Mouse (Mus musculus) CD4-positive, CD25-positive, alpha-beta regulatory T cell, adult 2 months (primary cell): Measurements from ENCODE around the gene Vav2.

Experiments
- DNase-seq: peaks from one replicate; pipeline ENCODE4 v3.0.0-alpha.2; 2012; ENCODE audit warnings: low read depth, low spot score

Gene Vav2

DNA sequence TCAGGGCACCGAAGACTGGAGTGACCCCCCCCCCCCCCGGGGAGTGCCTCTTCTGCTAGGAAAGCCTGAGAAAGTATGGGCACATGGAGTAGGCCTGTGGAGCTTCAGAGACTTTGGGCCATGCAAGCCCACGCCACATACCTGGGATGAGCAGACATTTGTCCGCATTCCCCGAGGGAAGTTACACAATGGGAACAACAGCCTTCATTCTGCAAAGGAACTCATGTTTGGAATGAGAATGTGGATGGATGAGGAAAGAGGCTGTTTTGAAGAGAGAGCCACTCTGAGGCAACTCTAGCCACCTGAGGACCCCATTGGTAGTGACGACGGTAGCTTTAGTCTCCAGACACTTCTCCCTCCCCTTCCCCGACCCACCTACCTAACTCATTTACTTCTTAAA is 106.0 kb downstream of the Vav2 start:
- no peak for DNase-seq

DNA sequence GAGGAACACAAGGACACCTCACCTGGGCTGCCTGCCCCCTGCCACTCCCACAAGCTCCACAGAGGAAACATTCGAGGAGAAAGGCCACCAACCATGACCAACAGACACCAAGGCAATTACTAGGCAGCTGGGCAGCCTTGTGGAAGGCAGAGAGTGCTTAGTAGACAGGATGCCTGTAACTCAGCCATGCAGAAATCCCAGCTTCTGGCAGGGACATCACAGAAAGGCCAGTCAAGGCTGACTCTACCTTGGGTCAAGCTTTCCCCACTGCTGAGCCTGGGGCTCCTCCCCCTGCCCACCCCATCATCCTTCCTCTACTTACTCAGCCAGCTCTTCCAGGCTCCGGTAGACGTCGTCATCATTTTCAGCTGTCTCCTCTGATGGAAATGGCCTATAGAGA is 108.2 kb downstream of the Vav2 start:
- DNase-seq, result no peak

- no peak for DNase-seq
Observed at GRCm38 (mm10) chr2:27318197-27318596, 108.6 kb downstream of the Vav2 start.

DNA sequence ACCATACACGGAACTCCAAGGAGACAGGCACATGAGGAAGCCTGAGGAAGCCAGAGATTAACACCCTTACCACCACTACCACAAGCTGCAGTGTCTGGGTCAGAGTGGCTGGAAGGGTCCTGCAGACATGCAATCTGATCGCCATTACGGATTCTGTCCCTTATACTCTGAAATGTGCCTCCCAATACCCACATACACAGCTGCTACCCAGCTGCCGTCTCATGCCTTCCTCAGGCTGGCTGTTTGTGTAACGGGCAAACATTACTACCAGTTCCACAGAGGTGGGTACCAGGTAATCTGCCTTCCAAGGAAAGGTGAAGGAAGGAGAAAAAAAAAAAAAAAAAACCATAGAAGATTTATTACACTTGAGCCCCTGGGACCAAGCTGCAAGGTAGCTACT is 110.7 kb downstream of the Vav2 start:
- no peak for DNase-seq

DNA sequence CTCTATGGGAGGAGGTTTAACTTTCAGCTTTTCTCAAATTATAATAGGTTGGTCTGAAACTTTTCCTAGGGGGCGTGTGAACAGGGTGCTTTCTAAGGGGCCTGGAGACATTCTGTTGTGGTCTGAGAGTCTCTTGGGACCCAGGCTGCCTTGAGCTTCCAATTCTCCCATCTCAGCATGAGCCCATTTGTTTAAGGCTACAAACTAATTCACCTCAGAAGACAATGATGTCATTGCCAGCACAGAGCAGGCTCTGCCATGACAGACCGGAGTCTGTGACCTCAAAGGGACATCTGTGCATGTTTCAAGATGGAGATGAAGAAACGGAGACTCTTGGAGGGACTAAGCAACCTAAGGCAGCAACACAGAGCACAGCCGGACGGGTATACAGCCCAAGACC is 112.6 kb downstream of the Vav2 start:
- no peak for DNase-seq

DNA sequence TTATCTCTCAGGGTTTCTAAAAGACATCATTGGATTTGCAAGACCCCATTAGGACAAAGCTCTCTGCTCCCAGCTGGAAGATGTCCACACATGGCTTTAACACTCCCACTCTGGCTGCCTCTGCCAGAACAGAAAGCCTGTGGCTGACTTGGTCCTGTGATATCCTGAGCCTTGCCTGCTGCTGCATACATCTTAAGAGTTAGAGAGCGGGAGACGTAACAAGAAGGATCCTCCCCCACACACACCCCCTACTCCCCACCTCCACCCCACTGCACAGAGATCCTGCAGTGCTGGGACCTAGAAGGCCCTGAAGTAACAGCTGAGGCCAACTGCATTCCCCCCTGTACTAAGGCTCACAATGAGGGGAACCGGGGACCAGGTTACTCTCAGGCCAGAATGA is 114.3 kb downstream of the Vav2 start:
- DNase-seq, result no peak

DNA sequence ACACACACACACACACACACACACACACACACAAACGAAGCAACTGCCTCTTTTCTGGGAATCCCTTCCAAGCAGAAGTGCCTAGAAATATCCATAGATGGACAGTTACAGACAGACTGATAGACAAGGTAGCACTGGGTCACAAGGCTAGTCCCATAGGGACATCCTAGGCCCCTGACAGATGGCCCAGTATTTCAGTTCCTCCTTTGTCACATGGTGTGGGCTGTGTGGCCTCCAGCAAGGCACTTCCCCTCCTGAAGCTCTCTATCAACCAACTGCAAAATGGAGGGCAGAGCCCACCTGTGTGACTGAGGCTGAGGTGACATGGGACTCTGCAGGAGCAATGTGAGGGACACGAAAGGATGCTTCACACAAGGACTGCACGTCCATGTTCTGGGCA is 115.2 kb downstream of the Vav2 start:
- DNase-seq, result no peak

DNA sequence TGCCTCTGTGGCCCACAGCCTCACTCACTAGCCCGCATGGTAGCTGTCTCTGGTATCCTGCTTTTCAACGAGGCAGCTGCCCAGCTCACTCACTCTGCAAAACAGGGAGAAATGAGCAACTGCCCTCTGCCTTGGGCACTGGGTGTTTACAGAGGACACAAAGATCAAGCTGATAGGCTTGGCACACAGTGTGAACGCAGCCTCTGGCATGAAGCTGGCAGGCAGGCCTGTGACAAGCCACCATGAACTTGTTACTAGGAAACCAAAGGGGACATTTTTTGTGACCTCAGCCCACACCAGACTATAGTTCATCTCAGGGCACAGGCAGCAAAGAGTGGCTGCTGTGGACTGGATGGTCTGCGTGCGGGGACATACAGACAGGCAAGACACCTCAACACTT is 115.9 kb downstream of the Vav2 start:
- no peak for DNase-seq

- DNase-seq, result no peak
Observed at GRCm38 (mm10) chr2:27310221-27310620, 116.6 kb downstream of the Vav2 start.

GRCm38 (mm10) chr2:27306628-27307027 is 120.2 kb downstream of the Vav2 start:
- DNase-seq, result no peak

DNA sequence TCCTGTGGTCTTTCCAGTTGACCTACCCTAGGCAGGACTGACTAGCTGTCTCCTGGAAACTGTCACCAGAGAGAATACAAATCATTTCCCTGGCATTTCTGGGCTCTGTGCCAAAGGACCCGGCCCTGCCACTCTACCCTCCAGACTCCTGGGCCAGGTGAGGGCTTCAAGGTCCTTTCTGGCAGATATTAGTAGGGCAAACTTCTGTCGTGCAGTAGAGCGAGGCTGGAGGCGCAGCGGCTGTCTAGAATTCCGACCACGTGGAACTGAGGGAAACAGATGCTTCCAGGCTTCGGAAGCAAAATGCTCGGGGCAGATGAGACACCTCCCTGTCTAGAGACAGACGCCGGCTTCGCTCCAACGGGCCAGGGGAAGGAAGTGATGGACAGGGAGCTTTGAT is 122.1 kb downstream of the Vav2 start:
- DNase-seq, result no peak

DNA sequence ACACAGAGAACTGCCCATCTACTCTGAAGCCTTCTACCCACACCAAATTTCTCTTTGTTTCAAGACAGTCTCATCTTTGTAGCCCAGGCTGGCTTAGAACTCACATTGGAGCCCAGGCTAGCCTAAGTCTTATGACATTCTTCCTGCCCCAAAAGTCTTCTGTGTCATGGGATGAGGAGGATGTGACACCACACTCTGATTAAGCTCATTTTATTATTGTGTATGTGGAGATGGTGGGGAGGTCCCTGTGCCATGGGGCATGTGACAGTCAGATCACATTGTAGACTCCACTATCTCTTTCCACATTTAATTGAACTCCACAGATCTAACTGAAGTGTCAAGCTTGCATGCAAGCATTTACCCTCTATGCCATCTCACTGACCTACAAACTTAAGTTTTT is 122.8 kb downstream of the Vav2 start:
- no peak for DNase-seq

- no peak for DNase-seq
Observed at GRCm38 (mm10) chr2:27301444-27302111, 125.3 kb downstream of the Vav2 start.

GRCm38 (mm10) chr2:27300725-27301443 is 125.9 kb downstream of the Vav2 start:
- no peak for DNase-seq

DNA sequence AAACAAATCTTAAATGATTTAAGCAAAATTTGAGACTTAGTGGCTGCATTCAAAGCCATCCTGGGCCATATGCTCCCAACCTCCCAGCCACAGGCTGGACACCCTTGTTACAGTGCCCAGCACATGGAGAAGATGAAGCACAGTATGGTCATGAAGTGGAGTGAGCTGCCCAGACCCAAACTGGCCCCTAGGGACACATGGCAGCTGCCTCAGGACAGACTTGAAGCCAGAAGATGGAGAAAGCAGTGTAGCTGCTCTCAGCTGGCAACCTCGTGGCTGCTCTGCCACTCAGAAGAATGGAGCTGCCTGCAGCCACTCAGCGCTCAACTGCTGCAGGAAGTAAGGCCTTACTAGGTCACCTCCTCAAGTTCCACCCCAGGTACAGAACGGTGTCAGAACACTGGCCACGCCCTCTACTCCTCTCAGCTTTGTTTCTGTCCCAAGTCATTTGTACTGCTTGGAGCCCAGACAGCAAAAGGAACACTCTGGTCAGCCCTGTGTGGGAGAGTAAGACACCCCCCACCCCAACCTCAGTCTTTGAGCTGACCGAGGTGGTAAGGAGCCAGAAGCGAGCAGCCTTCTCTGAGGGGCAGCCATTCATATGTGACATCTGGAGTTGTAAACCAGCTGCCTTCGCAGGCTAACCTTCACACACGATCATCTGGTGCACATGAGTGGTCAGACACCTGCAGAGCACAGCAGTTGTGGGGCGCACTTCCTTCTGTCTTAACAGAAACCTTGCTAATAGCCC is 130.0 kb downstream of the Vav2 start:
- peak; percentile 41 for DNase-seq

DNA sequence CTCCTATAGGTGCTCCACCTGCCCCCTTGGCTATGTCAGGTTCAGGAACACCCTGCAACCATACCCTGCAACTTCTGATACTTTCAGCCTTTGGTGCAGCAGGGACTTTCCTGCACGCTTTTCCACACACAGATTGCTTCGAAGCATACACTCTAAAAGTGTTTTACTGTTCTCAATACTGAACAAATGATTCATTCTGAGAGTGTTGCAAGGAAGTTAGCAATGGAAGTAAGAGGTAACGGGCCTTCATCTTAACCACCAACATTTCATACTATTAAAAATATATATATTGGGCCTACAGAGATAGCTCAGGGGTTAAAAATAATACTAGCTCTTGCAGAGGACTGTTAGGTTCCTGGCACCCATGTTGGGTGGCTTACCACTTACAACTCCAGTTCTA is 132.1 kb downstream of the Vav2 start:
- no peak for DNase-seq

DNA sequence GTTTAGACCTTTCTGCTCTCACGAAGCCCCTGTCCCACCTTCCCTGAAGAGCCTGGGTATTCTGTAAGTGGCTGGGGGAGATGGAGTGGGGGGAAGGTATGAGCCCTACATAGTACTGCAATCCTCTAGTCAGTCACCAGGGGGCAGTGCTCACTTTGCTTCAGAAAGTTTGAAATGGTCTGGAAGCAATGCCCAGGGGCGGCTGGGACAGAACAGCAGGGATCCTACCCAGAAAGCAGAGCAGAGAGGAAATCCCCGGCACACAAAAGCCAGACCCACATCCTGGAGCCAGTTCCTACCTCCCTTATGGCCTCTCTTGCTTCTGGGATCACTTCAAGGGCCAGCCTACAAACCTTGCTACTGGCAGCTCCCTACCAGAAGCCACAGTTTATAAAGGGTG is 137.8 kb downstream of the Vav2 start:
- peak; percentile 87 for DNase-seq

DNA sequence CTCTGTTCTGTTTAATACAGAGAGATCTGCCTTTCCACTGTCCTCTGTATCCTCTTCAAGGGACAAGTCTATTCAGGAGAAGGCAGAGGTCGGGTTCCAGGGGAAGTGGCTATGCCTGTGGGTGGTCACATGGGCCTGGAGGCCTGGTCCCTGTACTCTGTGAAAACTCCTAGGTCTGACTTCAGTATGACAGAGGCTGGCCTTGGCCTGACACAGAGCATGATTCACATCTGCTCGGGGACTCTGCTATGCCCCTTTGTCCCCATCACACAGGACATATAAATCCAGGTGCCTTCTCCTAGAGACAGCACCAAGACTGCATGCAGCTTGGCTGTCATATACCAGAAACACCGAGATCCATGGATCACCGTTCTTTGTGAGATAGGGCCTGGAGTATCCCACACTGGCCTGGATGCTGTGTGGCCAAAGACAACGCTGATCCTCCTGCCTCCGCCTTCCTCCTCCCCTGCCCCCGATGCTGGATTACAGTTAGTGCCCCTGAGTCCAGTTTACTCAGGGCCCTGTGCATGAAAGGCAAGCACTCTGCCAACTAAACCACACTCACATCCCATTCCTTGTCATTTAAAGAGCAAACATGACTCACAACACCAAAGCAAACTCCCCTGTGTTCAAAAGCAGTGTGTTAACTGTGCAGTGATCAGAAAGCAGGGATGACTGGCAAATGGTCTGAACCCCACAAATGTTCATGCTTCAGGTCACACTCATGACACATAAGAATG is 139.7 kb downstream of the Vav2 start:
- no peak for DNase-seq

- DNase-seq, result no peak
Observed at GRCm38 (mm10) chr2:27284441-27284840, 142.4 kb downstream of the Vav2 start.

DNA sequence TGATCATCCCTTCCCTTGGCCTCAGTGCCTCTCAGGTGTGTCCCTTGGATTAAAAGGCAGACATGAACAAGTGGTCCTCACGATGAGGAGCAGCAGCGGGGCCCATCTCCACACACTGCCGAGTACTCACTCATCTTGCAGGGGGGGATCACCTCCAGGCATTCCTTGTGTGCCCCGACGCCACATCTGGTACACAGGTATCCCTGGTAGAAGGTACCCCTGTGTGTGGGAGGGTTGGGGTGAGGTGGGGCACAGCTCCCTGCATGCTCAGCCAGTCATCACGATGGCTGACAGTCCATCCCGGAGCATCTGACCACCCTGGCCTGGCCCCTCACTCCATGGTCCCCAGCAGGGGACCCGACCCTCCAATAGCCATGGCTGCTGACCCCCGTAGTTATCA is 145.1 kb downstream of the Vav2 start:
- DNase-seq, result no peak

GRCm38 (mm10) chr2:27280920-27281611 is 145.8 kb downstream of the Vav2 start:
- peak; percentile 85 for DNase-seq

GRCm38 (mm10) chr2:27278859-27279258 is 148.0 kb downstream of the Vav2 start:
- DNase-seq, result no peak
